In the genomic region with DNA sequence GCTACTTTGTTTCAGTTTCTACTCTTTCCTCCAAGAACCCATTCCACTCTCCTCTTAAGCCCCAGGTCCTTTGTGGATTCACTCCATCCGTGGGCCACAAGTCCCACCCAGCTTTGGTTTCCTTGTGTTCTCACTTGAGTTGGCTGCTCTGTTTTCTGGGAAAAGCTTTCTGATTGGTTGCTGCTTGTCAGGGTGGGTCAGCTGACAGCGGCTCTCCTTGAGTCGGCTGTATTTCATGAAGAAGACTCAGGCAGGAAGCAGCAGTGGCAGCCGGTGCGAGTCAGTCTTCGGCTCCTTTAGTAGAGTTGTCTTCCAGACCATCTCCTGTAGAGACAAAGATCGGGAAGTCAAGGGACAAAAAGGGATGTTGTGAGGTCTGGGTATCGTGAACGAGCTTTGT, we compare ENCODE assay signal across 26 mouse cellular contexts.
DNase-seq lines count a peak whose midpoint lies in the region; ATAC-seq and TF ChIP-seq lines count a peak whose summit lies in the region.
"Had no signal": no experiment of that assay in that cellular context is flagged by ENCODE, and none has a peak within 500 bp of the region (broad histone marks: within the 10 kb centered on the region; RNA-seq: fewer than 3 reads in every experiment).

No protein-coding gene starts in this region.

- H3K9ac ChIP-seq in kidney, postnatal 0 days (ENCODE audit: low read depth, low read length), result no peak overlapping the region
- H3K9ac ChIP-seq: forebrain, embryonic 13.5 days; heart, embryonic 15.5 days; hindbrain, embryonic 13.5 days had no signal

- no peaks in the 10 kb centered on the region for H3K36me3 ChIP-seq in kidney, postnatal 0 days (ENCODE audit: insufficient read depth, low read length)
- H3K36me3 ChIP-seq in myocyte (ENCODE audit: control insufficient read depth, insufficient read depth), result no peaks in the 10 kb centered on the region
- H3K36me3 ChIP-seq: forebrain, embryonic 10.5 days; heart, embryonic 15.5 days; hindbrain, embryonic 10.5 days; hindbrain, embryonic 13.5 days had no signal

- no peak overlapping the region for H3ac ChIP-seq in myocyte (ENCODE audit: control insufficient read depth, insufficient read length)

- H3K27me3 ChIP-seq in kidney, postnatal 0 days (ENCODE audit: insufficient read depth, low read length), result no peaks in the 10 kb centered on the region
- H3K27me3 ChIP-seq in myocyte (ENCODE audit: control insufficient read depth, insufficient read depth, insufficient read length), result no peaks in the 10 kb centered on the region
- H3K27me3 ChIP-seq: forebrain, embryonic 13.5 days; heart, embryonic 15.5 days; hindbrain, embryonic 13.5 days had no signal

- TF ChIP-seq CTCF in kidney, postnatal 0 days (IDR thresholded peaks at IDR 0.05; ENCODE audit: low read depth), result no peak

- no peak overlapping the region for H3K27ac ChIP-seq in kidney, postnatal 0 days
- H3K27ac ChIP-seq: forebrain, embryonic 10.5 days; forebrain, embryonic 13.5 days; heart, embryonic 15.5 days; hindbrain, embryonic 10.5 days; hindbrain, embryonic 13.5 days had no signal

- H3K79me2 ChIP-seq in myocyte (ENCODE audit: control insufficient read depth, insufficient read depth), result no peaks in the 10 kb centered on the region

- H3K4me3 ChIP-seq in kidney, postnatal 0 days (replicated peaks; ENCODE audit: low read depth, low read length), result no peak overlapping the region
- H3K4me3 ChIP-seq in myocyte, result no peak overlapping the region
- H3K4me3 ChIP-seq: forebrain, embryonic 10.5 days; forebrain, embryonic 13.5 days; heart, embryonic 15.5 days; hindbrain, embryonic 10.5 days; hindbrain, embryonic 13.5 days had no signal

- H3K4me2 ChIP-seq in kidney, postnatal 0 days (ENCODE audit: low read length), result peak overlapping the region; percentile 8; the same call in 1 of the 2 replicates
- H3K4me2 ChIP-seq in myocyte (ENCODE audit: low read depth), result peak overlapping the region; percentile 1
- H3K4me2 ChIP-seq: forebrain, embryonic 13.5 days; heart, embryonic 11.5 days; heart, embryonic 15.5 days; hindbrain, embryonic 13.5 days had no signal

- 59% methylated on average over 9 of the region's 9 CpGs for WGBS in kidney, postnatal 0 days

- no peaks in the 10 kb centered on the region for H3K9me3 ChIP-seq in kidney, postnatal 0 days (replicated peaks; ENCODE audit: low read length)
- H3K9me3 ChIP-seq: forebrain, embryonic 10.5 days; forebrain, embryonic 13.5 days; heart, embryonic 15.5 days; hindbrain, embryonic 10.5 days; hindbrain, embryonic 13.5 days had no signal

- no peak for DNase-seq in kidney, postnatal 0 days (ENCODE audit: low spot score)
- no peak for DNase-seq in kidney, postnatal 4 days
- DNase-seq in CD4-positive, CD25-positive, alpha-beta regulatory T cell, adult 2 months (ENCODE audit: low read depth, low spot score), result peak; percentile 1
- DNase-seq in right cerebral cortex, postnatal 14 days, result no peak
- DNase-seq in frontal cortex, postnatal 10 days (ENCODE audit: low spot score in 2 of 2), result no peak
- DNase-seq: adrenal gland, adult 8-10 months; adrenal gland, postnatal 25 days; cerebellum, adult 11-12 months; cerebellum, adult 8-10 months; cerebellum, postnatal 10 days; gastrocnemius, postnatal 10 days; gastrocnemius, postnatal 36 days; heart, postnatal 10 days; heart, postnatal 36 days had no signal

- H3K4me1 ChIP-seq in kidney, postnatal 0 days (replicated peaks; ENCODE audit: insufficient read depth, low read length), result no peaks in the 10 kb centered on the region
- H3K4me1 ChIP-seq: heart, embryonic 15.5 days had no signal

- no peak for ATAC-seq in kidney, postnatal 0 days (replicated peaks; ENCODE audit: low FRiP score, low read depth)
- peak; percentile 41 for ATAC-seq in CD4-positive, CD25-positive, alpha-beta regulatory T cell, adult 4 months
- ATAC-seq: activated CD4-positive, CD25-positive, alpha-beta regulatory T cell, adult 4 months; forebrain, embryonic 13.5 days; forebrain, embryonic 16.5 days; hindbrain, embryonic 16.5 days; intestine, embryonic 16.5 days had no signal

- TF ChIP-seq POLR2A in myocyte (IDR thresholded peaks at IDR 0.05; ENCODE audit: insufficient read length, low read depth), result no peak

TF ChIP-seq in myocyte, 11 proteins besides CTCF, POLR2A, EP300 and RAD21:
- no peak for TF ChIP-seq MYOD1 (IDR thresholded peaks at IDR 0.05; ENCODE audit: control insufficient read depth in 1 of 3, insufficient read length in 2 of 3, low read depth in 2 of 3)
- no peak for TF ChIP-seq CEBPB (IDR thresholded peaks at IDR 0.05; ENCODE audit: insufficient read depth, poor library complexity, severe bottlenecking)
- TF ChIP-seq REST (IDR thresholded peaks at IDR 0.05; ENCODE audit: insufficient read depth, insufficient read length), result no peak
- no peak for TF ChIP-seq E2F4 (IDR thresholded peaks at IDR 0.05; ENCODE audit: insufficient read depth)
- no peak for TF ChIP-seq MAX (IDR thresholded peaks at IDR 0.05; ENCODE audit: low read depth)
- TF ChIP-seq TCF3 (IDR thresholded peaks at IDR 0.05; ENCODE audit: insufficient read length, low read depth), result no peak
- TF ChIP-seq POLR2AphosphoS2 (IDR thresholded peaks at IDR 0.05; ENCODE audit: insufficient read length, low read depth), result no peak
- TF ChIP-seq MYOG (IDR thresholded peaks at IDR 0.05; ENCODE audit: control insufficient read depth in 1 of 3, insufficient read depth in 1 of 3, insufficient read length in 2 of 3, low read depth in 2 of 3), result no peak
- no peak for TF ChIP-seq TCF12 (IDR thresholded peaks at IDR 0.05; ENCODE audit: insufficient read depth, poor library complexity, severe bottlenecking)
- no peak for TF ChIP-seq USF1 (IDR thresholded peaks at IDR 0.05; ENCODE audit: low read depth)
- no peak for TF ChIP-seq SRF (IDR thresholded peaks at IDR 0.05; ENCODE audit: control insufficient read depth, insufficient read length, low read depth)
TF ChIP-seq in myocyte: peak in this region for 0.
